ENCODE assay signal across 17 mouse cellular contexts in the genomic region with DNA sequence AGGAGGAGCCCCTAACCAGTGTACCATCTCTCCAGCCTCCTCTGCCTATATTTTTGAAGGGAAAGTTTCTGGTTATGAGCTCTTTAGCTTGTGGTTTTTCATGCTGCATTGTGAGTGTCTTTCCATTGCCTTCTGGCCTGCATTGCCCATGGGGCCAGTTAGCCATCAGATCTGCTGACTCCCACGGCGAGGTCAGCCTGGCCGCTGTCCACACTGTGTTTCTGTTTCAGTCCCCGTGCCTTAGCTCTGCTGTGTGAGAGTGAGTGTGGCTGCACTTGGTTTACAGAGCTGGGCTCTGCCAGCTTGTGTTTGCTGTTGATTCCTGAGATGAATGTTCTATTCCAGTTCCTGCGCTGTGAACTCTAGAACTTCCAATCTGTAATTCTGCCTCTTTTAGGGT. TPM values are rescaled to one million over a fixed set of nuclear protein-coding genes. Genes with fewer than 3 reads are reported as not detected.
DNase-seq lines count a peak whose midpoint lies in the region; ATAC-seq lines count a peak whose summit lies in the region.
"Had no signal": no experiment of that assay in that cellular context is flagged by ENCODE, and none has a peak within 500 bp of the region (broad histone marks: within the 10 kb centered on the region; RNA-seq: fewer than 3 reads in every experiment).

No protein-coding gene starts in this region.

- H3K4me3 ChIP-seq in heart, embryonic 12.5 days, result no peak overlapping the region
- H3K4me3 ChIP-seq in liver, embryonic 16.5 days (ENCODE audit: low read depth, low read length), result no peak overlapping the region
- no peak overlapping the region for H3K4me3 ChIP-seq in liver, embryonic 11.5 days (ENCODE audit: low read depth, low read length)
- H3K4me3 ChIP-seq: forebrain, embryonic 12.5 days; hindbrain, embryonic 13.5 days; limb, embryonic 13.5 days; lung, embryonic 15.5 days; midbrain, embryonic 10.5 days had no signal

- no peak overlapping the region for H3K27ac ChIP-seq in heart, embryonic 12.5 days (ENCODE audit: poor library complexity, severe bottlenecking)
- peak overlapping the region; percentile 32; the same call in 1 of the 2 replicates for H3K27ac ChIP-seq in liver, embryonic 16.5 days (ENCODE audit: low read length)
- H3K27ac ChIP-seq in liver, embryonic 11.5 days (ENCODE audit: low read depth, low read length), result no peak overlapping the region
- H3K27ac ChIP-seq: forebrain, embryonic 12.5 days; hindbrain, embryonic 13.5 days; kidney, postnatal 0 days; limb, embryonic 13.5 days; lung, embryonic 15.5 days; midbrain, embryonic 10.5 days; stomach, postnatal 0 days had no signal

- H3K9ac ChIP-seq in heart, embryonic 12.5 days, result no peak overlapping the region
- H3K9ac ChIP-seq in liver, embryonic 16.5 days (ENCODE audit: low read depth, low read length), result no peak overlapping the region
- no peak overlapping the region for H3K9ac ChIP-seq in liver, embryonic 11.5 days (ENCODE audit: low read depth, low read length)
- H3K9ac ChIP-seq: forebrain, embryonic 12.5 days; hindbrain, embryonic 13.5 days; limb, embryonic 13.5 days; lung, embryonic 15.5 days had no signal

- H3K36me3 ChIP-seq in heart, embryonic 12.5 days, result peaks cover 72% of the 10 kb centered on the region
- peaks cover 4% of the 10 kb centered on the region; the same call in 1 of the 2 replicates for H3K36me3 ChIP-seq in liver, embryonic 16.5 days (ENCODE audit: control insufficient read depth, insufficient read depth)
- peaks cover 17% of the 10 kb centered on the region for H3K36me3 ChIP-seq in liver, embryonic 11.5 days (ENCODE audit: control insufficient read depth, insufficient read depth, low read length)

- no peak for ATAC-seq in heart, embryonic 12.5 days (ENCODE audit: insufficient number of reproducible peaks, low FRiP score)
- ATAC-seq in liver, embryonic 16.5 days (ENCODE audit: low read depth), result peak; percentile 35; the same call in 1 of the 2 replicates
- no peak for ATAC-seq in liver, embryonic 11.5 days (replicated peaks; ENCODE audit: low FRiP score)
- no peak for ATAC-seq in inflammation-experienced regulatory T-cells, adult 6 months
- ATAC-seq in frontal cortex, adult (ENCODE audit: low TSS enrichment), result no peak

- intact Hi-C loops in heart, postnatal 36 days (cut with DNase I), result no loop called here

- WGBS in heart, embryonic 12.5 days, result 75% methylated on average over 5 of the region's 5 CpGs
- 74% methylated on average over 5 of the region's 5 CpGs for WGBS in liver, embryonic 16.5 days (ENCODE audit: insufficient replicate concordance)
- 81% methylated on average over 5 of the region's 5 CpGs for WGBS in liver, embryonic 11.5 days

- H3K27me3 ChIP-seq in heart, embryonic 12.5 days (replicated peaks), result no peaks in the 10 kb centered on the region
- H3K27me3 ChIP-seq in liver, embryonic 16.5 days (ENCODE audit: control insufficient read depth, insufficient read depth, low read depth, low read length), result no peaks in the 10 kb centered on the region
- H3K27me3 ChIP-seq in liver, embryonic 11.5 days (replicated peaks; ENCODE audit: control insufficient read depth, insufficient read depth, low read length), result no peaks in the 10 kb centered on the region
- H3K27me3 ChIP-seq: forebrain, embryonic 12.5 days; hindbrain, embryonic 13.5 days; limb, embryonic 13.5 days; lung, embryonic 15.5 days had no signal

- DNase-seq in heart, adult 18-20 months, result peak; percentile 62 to 63
- DNase-seq in liver, embryonic 11.5 days (ENCODE audit: low spot score), result no peak
- DNase-seq in fibroblast of lung, adult 2 months (ENCODE audit: low read depth), result peak; percentile 33
- peak; percentile 28 to 34 for DNase-seq in heart, postnatal 36 days
- DNase-seq: cerebellum, adult 2 months; thymus, postnatal 4 days had no signal

- no peaks in the 10 kb centered on the region for H3K9me3 ChIP-seq in heart, embryonic 12.5 days (replicated peaks)
- no peaks in the 10 kb centered on the region for H3K9me3 ChIP-seq in liver, embryonic 16.5 days (replicated peaks; ENCODE audit: control insufficient read depth, low read length)
- H3K9me3 ChIP-seq in liver, embryonic 11.5 days (ENCODE audit: control insufficient read depth, low read length), result no peaks in the 10 kb centered on the region
- H3K9me3 ChIP-seq: forebrain, embryonic 12.5 days; hindbrain, embryonic 13.5 days; limb, embryonic 13.5 days; lung, embryonic 15.5 days; midbrain, embryonic 10.5 days had no signal

- H3K4me2 ChIP-seq in heart, embryonic 12.5 days, result no peak overlapping the region
- H3K4me2 ChIP-seq in liver, embryonic 16.5 days (ENCODE audit: low read depth, low read length), result no peak overlapping the region
- no peak overlapping the region for H3K4me2 ChIP-seq in liver, embryonic 11.5 days
- H3K4me2 ChIP-seq: forebrain, embryonic 12.5 days; hindbrain, embryonic 13.5 days; limb, embryonic 13.5 days; lung, embryonic 15.5 days had no signal

- no peaks in the 10 kb centered on the region for H3K4me1 ChIP-seq in heart, embryonic 12.5 days (replicated peaks)
- peaks cover 8% of the 10 kb centered on the region; the same call in 1 of the 2 replicates for H3K4me1 ChIP-seq in liver, embryonic 16.5 days (ENCODE audit: control insufficient read depth, low read depth, low read length)
- no peaks in the 10 kb centered on the region for H3K4me1 ChIP-seq in liver, embryonic 11.5 days (replicated peaks; ENCODE audit: control insufficient read depth, insufficient read depth, low read length)
- H3K4me1 ChIP-seq: forebrain, embryonic 12.5 days; hindbrain, embryonic 13.5 days; lung, embryonic 15.5 days had no signal

RNA-seq across cellular contexts. Expression of a gene that starts 26.9 kb away (rescaled TPM):
- 10 to 100 TPM; 45.2 to 58.1 TPM for total RNA-seq in heart, adult 18-20 months (2021)
- 3.8 and 3.9 TPM in 2 replicates for polyA plus RNA-seq in heart, embryonic 12.5 days (2016; fragmentation: Nextera tagmentation; extraction: Ambion mirVana)
- polyA plus RNA-seq in liver, embryonic 16.5 days (2015; fragmentation: Nextera tagmentation; extraction: Ambion mirVana), result 2.5 and 3.0 TPM in 2 replicates
- 2.2 TPM in 2 replicates for polyA plus RNA-seq in liver, embryonic 11.5 days (2014; fragmentation: Nextera tagmentation; extraction: Ambion mirVana)
- total RNA-seq in heart, postnatal 36 days (2021), result 10 to 100 TPM; 55.5 to 57.9 TPM
- polyA plus RNA-seq in inflammation-experienced regulatory T-cells, adult 6 months (2017; shearing (Covaris generic)), result 10 to 100 TPM; 11.8 to 16.8 (median 16.3) TPM
